Mouse (Mus musculus): ENCODE data around the gene Pskh1. TPM values are rescaled to one million over a fixed set of nuclear protein-coding genes. Genes with fewer than 3 reads are reported as not detected.

Pskh1 gene
- polyA plus RNA-seq, 1 experiment: 20.2 TPM

GRCm38 (mm10) chr8:105956556-105956955 is 56.3 kb downstream of the Pskh1 start:
- peaks cover 13% of the 10 kb centered on the region for H3K4me1 ChIP-seq (ENCODE audit: control insufficient read depth, insufficient read depth, insufficient read length, low read length)
- WGBS: 84% methylated on average over 4 of the region's 4 CpGs

DNA sequence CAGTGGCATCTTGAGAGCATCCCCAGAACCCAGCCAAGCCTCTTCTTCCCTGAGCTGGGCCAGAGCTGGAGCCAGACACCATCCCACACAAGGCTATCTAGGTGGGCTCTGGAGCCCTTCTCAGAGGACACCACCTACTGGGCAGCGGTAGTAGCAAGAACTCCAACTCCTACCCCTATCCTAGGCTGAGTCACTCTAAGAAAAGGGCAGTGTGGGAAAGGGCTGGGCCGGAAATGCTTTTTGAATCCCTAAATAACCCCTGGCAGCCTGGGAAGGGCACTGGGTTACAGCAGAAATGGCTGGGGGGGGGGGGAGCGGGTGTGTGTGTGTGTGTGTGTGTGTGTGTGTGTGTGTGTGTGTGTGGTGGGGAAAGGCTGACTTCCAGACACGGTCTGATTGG is 57.6 kb downstream of the Pskh1 start:
- peaks cover 13% of the 10 kb centered on the region for H3K4me1 ChIP-seq (ENCODE audit: control insufficient read depth, insufficient read depth, insufficient read length, low read length)
- 57% methylated on average over 3 of the region's 4 CpGs for WGBS
- H3K36me3 ChIP-seq (ENCODE audit: control insufficient read depth, insufficient read depth, low read length): no peaks in the 10 kb centered on the region
- no peaks in the 10 kb centered on the region for H3K27me3 ChIP-seq (ENCODE audit: control insufficient read depth, insufficient read depth, low read length)
- H3K27ac ChIP-seq (ENCODE audit: insufficient read depth, low read depth, low read length): no peak overlapping the region
- TF ChIP-seq CTCF (IDR thresholded peaks at IDR 0.05; ENCODE audit: extremely low read depth, insufficient read length, insufficient replicate concordance, low read depth, low read length) (no peak; the same call in 1 of the 2 replicates), POLR2A (IDR thresholded peaks at IDR 0.05; ENCODE audit: low read depth, low read length) (no peak)
- H3K4me3 ChIP-seq (ENCODE audit: low read depth, low read length): no peak overlapping the region

More at GRCm38 (mm10) chr8:105956556-105956955, 56.3 kb downstream of the Pskh1 start:
- no peak overlapping the region for H3K4me3 ChIP-seq (ENCODE audit: low read depth, low read length)
- TF ChIP-seq POLR2A (IDR thresholded peaks at IDR 0.05; ENCODE audit: low read depth, low read length): no peak
- no peak for TF ChIP-seq CTCF (IDR thresholded peaks at IDR 0.05; ENCODE audit: extremely low read depth, insufficient read length, insufficient replicate concordance, low read depth, low read length)
- no peaks in the 10 kb centered on the region for H3K27me3 ChIP-seq (ENCODE audit: control insufficient read depth, insufficient read depth, low read length)
- no peaks in the 10 kb centered on the region; the same call in 1 of the 2 replicates for H3K36me3 ChIP-seq (ENCODE audit: control insufficient read depth, insufficient read depth, low read length)
- no peak overlapping the region for H3K27ac ChIP-seq (ENCODE audit: insufficient read depth, low read depth, low read length)

GRCm38 (mm10) chr8:105959350-105959749 is 59.1 kb downstream of the Pskh1 start:
- H3K36me3 ChIP-seq (ENCODE audit: control insufficient read depth, insufficient read depth, low read length): no peaks in the 10 kb centered on the region
- no peak overlapping the region for H3K4me3 ChIP-seq (ENCODE audit: low read depth, low read length)
- no peaks in the 10 kb centered on the region for H3K27me3 ChIP-seq (ENCODE audit: control insufficient read depth, insufficient read depth, low read length)
- TF ChIP-seq POLR2A (IDR thresholded peaks at IDR 0.05; ENCODE audit: low read depth, low read length): no peak
- no peak for TF ChIP-seq CTCF (IDR thresholded peaks at IDR 0.05; ENCODE audit: extremely low read depth, insufficient read length, insufficient replicate concordance, low read depth, low read length)
- H3K4me1 ChIP-seq (ENCODE audit: control insufficient read depth, insufficient read depth, insufficient read length, low read length): peaks cover 13% of the 10 kb centered on the region
- 27% methylated on average over 7 of the region's 7 CpGs for WGBS
- H3K27ac ChIP-seq (ENCODE audit: insufficient read depth, low read depth, low read length): no peak overlapping the region

DNA sequence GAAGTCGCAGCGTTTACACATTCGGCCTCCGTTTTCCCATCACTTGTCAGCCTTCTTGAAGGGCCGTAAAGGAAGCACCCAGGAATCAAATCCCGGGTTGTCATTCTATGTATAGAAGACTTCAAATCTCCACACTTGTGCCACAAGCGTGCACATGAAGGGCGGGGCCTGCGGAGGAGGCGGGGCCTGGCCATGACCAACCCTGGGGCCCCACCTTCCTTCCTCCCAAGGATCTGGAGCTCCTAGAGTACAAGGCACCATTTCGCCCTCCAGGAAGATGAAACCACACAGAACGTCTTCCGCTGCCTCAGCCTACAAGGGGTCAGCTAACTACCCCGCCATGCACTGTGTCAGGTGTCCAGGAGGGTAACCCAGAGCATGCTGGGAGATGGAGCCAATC is 60.9 kb downstream of the Pskh1 start:
- H3K36me3 ChIP-seq (ENCODE audit: control insufficient read depth, insufficient read depth, low read length): no peaks in the 10 kb centered on the region
- peaks cover 14% of the 10 kb centered on the region for H3K27me3 ChIP-seq (ENCODE audit: control insufficient read depth, insufficient read depth, low read length)
- WGBS: 84% methylated on average over 14 of the region's 14 CpGs
- no peak overlapping the region for H3K27ac ChIP-seq (ENCODE audit: insufficient read depth, low read depth, low read length)
- peaks cover 13% of the 10 kb centered on the region for H3K4me1 ChIP-seq (ENCODE audit: control insufficient read depth, insufficient read depth, insufficient read length, low read length)
- H3K4me3 ChIP-seq (ENCODE audit: low read depth, low read length): no peak overlapping the region
- TF ChIP-seq POLR2A (IDR thresholded peaks at IDR 0.05; ENCODE audit: low read depth, low read length) (no peak), CTCF (IDR thresholded peaks at IDR 0.05; ENCODE audit: extremely low read depth, insufficient read length, insufficient replicate concordance, low read depth, low read length) (no peak)

- peaks cover 14% of the 10 kb centered on the region for H3K27me3 ChIP-seq (ENCODE audit: control insufficient read depth, insufficient read depth, low read length)
- H3K4me3 ChIP-seq (ENCODE audit: low read depth, low read length): no peak overlapping the region
- TF ChIP-seq POLR2A (IDR thresholded peaks at IDR 0.05; ENCODE audit: low read depth, low read length) (no peak), CTCF (IDR thresholded peaks at IDR 0.05; ENCODE audit: extremely low read depth, insufficient read length, insufficient replicate concordance, low read depth, low read length) (no peak)
- no peaks in the 10 kb centered on the region for H3K36me3 ChIP-seq (ENCODE audit: control insufficient read depth, insufficient read depth, low read length)
- H3K27ac ChIP-seq (ENCODE audit: insufficient read depth, low read depth, low read length): no peak overlapping the region
- H3K4me1 ChIP-seq (ENCODE audit: control insufficient read depth, insufficient read depth, insufficient read length, low read length): peaks cover 13% of the 10 kb centered on the region
- WGBS: 92% methylated on average over 10 of the region's 10 CpGs
Measured at GRCm38 (mm10) chr8:105961536-105961935, 61.3 kb downstream of the Pskh1 start.

DNA sequence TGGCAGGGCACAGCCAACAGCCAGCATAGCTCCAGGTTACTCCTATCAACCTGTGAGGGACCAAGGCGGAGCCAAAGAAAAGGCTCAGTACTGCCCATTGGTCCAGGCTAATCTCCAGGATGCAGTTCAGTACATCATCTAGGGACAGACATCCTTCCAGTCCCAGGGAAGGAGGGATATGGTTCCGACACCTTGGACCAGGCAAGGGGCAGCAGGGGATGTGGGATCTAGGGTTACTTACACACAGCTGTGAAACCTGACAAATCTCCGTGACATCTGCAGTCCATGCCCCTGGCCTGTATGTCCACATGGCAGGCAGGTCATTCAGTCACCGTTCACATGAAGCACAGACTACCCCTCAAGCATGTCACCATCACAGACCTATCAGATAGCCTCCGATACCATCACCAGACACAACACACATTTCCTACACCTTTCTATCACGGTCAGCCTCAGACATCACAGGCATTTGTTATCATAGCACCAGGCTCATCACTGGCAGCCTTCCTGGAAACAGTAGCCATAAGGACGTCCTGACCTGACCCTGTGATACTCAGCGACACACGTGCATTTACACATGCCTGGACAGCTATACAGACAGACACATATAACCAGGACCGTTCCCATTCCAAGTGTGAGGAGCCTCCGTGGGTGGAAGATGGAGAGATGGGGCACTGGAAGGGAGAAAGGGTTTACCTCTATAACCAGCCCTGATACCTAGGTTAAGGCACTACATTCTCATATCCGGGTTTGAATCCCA is 64.4 kb downstream of the Pskh1 start:
- peak overlapping the region; percentile 95 for H3K4me3 ChIP-seq (ENCODE audit: low read depth, low read length)
- 65% methylated on average over 12 of the region's 12 CpGs for WGBS
- no peaks in the 10 kb centered on the region for H3K36me3 ChIP-seq (ENCODE audit: control insufficient read depth, insufficient read depth, low read length)
- H3K27ac ChIP-seq (ENCODE audit: insufficient read depth, low read depth, low read length): no peak overlapping the region; the same call in 1 of the 2 replicates
- H3K27me3 ChIP-seq (ENCODE audit: control insufficient read depth, insufficient read depth, low read length): peaks cover 14% of the 10 kb centered on the region
- peaks cover 6% of the 10 kb centered on the region for H3K4me1 ChIP-seq (ENCODE audit: control insufficient read depth, insufficient read depth, insufficient read length, low read length)
- no peak for TF ChIP-seq POLR2A (IDR thresholded peaks at IDR 0.05; ENCODE audit: low read depth, low read length)
- TF ChIP-seq CTCF (IDR thresholded peaks at IDR 0.05; ENCODE audit: extremely low read depth, insufficient read length, insufficient replicate concordance, low read depth, low read length): no peak

DNA sequence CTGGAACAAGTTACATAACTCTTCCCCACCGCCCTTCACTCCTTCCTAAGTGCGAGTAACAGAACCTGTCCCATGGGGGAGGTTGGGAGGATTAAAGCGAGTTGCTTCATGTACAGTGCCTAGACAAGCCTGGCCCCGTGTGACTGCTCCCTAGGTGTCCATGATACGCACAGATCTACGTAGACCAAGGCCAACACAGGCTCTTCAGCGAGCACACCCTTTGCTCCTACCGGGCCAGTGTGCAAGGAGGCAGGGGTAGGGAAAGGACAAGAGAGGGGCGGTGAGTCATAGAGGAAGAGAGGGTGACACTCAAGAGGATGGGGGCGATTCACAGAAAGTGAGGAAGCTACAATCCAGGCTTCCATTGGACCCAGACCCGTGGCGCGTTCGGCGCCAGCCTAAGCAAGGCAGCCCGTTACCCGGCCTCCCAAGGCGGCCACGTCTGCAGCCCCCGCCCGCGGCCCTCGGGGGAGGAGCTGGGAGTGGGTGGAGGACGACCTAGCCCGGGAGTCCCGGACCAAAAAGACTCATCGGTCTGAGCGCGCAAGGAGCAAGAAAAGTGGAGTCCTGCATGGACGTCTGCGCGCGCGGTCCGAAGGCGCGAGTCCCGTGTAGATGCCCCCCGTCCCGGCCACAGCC is 65.1 kb downstream of the Pskh1 start:
- Histone ChIP-seq H3K4me3 (ENCODE audit: low read depth, low read length) (peak overlapping the region; percentile 95), H3K27me3 (ENCODE audit: control insufficient read depth, insufficient read depth, low read length) (peaks cover 14% of the 10 kb centered on the region), H3K36me3 (ENCODE audit: control insufficient read depth, insufficient read depth, low read length) (no peaks in the 10 kb centered on the region), H3K4me1 (ENCODE audit: control insufficient read depth, insufficient read depth, insufficient read length, low read length) (peaks cover 2% of the 10 kb centered on the region), H3K27ac (ENCODE audit: insufficient read depth, low read depth, low read length) (peak overlapping the region; percentile 90)
- TF ChIP-seq POLR2A (IDR thresholded peaks at IDR 0.05; ENCODE audit: low read depth, low read length): no peak
- TF ChIP-seq CTCF (IDR thresholded peaks at IDR 0.05; ENCODE audit: extremely low read depth, insufficient read length, insufficient replicate concordance, low read depth, low read length): no peak
- 4% methylated on average over 40 of the region's 40 CpGs for WGBS
